Mouse (Mus musculus) layer of hippocampus, adult 8-10 months (tissue): ENCODE data around the gene Cep78. TPM values are rescaled to one million over a fixed set of nuclear protein-coding genes. Genes with fewer than 3 reads are reported as not detected.

Experiments
- DNase-seq, 2 experiments: peaks; one replicate each; pipeline ENCODE4 v3.0.0; 2022; ENCODE audit warnings: low spot score in 2 of 2
- total RNA-seq, 4 experiments: library from RNA; stranded (reverse); gene quantifications; 2 replicates each; pipeline ENCODE4 v1.2.4; 2022

The Cep78 gene
- 10 to 100 TPM in 3 of 4 experiments, 1 to 10 TPM in 1; 9.9 to 11.8 (median 11.5) TPM for total RNA-seq

- peak; percentile 81 to 92 for DNase-seq
Measured at GRCm38 (mm10) chr19:15984449-15985171, at the start of gene Cep78. Cep78 (minus strand) TSS chr19:15984989.

- DNase-seq: no peak
Measured at GRCm38 (mm10) chr19:16031276-16031675, 46.5 kb upstream of the Cep78 start.

- DNase-seq: peak; percentile 31 to 66
Measured at GRCm38 (mm10) chr19:16029253-16029771, 44.5 kb upstream of the Cep78 start.

DNA sequence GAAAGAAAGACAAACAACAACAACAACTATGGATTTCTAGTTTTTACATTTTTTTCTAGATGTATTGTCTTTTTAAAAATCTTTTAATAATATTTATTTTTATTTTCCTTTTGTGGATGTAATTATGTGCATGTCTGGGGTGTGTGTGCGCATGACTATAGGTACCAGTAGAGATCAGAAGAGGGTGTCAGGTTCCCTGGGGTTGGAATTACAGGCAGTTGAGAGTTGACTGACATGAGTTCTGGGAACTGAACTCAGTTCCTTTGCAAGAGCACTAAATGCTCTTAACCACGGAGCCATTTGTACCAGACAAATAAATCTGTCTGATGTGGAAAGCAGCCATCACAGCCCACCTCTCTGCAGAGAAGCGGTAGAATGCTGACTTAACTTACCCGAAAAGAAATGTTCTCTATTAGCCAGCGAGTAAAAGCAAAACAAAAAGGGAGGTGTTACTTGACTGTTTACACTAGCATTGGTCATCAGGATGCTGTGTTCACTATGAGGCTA, 44.0 kb upstream of the Cep78 start:
- no peak for DNase-seq

DNA sequence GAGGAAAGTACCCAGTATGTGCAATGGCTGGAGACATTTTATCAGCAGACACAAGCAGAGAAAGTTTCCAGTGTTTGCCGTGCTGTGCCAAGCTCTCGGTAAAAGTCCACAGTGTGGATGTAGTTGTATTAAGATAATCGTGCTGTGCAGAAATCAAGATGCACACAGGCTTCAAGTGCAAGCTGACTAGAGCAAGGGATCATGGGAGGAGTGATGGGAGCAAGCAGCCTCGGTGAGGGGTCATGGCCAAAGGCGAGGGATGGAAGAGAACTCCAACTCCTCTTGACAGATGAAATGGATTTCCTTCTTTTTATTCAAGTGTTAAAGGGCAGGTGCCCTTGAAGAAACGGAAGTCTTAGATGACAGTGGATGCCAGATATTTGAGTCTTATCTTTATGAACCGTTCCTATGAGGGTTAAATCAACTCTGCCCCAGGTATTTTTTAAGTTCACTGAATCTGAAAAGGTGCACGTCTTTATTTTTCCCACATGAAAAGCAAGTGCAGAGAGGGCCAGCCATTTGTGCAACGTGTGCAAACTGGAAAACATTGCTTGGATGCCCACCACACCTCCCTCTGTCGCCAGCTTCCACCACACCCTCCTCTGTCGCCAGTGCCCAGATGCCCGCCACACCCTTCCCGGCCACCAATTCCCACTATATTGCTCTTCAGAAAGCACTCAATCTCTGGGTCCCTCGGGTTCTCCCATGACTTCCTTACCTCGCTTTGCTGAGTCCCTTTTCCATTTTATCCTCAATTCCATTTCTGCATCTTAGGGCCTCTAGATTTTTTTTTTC, 43.3 kb upstream of the Cep78 start:
- DNase-seq: no peak

GRCm38 (mm10) chr19:16026276-16026675, 41.5 kb upstream of the Cep78 start:
- no peak for DNase-seq

DNA sequence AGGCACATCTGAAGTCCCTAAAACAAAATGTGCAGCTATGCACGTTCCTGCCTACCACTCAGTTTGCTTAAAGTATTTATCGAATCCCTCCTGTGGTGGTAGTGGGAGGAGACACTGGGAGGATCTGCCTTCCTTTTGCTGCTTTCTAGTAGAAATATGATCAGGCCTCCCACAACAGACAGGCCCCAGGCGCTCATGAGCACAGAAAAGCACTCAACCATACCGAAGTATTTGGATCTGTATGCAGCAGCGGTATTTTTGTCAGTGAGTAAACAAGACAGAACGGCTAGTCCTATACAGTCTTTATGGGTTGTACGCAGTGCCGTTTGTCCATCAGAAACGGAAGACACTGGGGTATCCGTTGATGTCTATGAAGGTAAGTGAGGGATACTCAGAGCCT, 37.4 kb upstream of the Cep78 start:
- no peak for DNase-seq

DNA sequence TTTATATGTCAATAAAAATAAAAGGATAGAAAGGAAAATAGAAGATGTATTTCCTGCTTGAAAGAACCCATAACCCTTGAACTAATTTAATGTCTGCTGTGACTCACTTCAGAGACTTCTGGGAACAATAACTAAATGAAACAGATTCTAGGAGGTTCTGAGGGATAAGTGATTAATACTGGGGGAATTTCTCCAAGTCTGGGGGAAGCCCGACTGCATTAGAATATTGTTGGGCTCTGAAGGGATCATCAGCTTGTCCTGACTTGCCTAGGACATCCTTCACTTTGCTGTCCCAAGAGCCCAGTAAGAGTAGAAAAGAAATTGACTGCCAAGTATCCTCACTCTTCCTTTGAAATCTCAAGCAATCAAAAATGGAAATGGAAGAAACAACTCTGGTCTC, 31.4 kb upstream of the Cep78 start:
- no peak for DNase-seq

DNA sequence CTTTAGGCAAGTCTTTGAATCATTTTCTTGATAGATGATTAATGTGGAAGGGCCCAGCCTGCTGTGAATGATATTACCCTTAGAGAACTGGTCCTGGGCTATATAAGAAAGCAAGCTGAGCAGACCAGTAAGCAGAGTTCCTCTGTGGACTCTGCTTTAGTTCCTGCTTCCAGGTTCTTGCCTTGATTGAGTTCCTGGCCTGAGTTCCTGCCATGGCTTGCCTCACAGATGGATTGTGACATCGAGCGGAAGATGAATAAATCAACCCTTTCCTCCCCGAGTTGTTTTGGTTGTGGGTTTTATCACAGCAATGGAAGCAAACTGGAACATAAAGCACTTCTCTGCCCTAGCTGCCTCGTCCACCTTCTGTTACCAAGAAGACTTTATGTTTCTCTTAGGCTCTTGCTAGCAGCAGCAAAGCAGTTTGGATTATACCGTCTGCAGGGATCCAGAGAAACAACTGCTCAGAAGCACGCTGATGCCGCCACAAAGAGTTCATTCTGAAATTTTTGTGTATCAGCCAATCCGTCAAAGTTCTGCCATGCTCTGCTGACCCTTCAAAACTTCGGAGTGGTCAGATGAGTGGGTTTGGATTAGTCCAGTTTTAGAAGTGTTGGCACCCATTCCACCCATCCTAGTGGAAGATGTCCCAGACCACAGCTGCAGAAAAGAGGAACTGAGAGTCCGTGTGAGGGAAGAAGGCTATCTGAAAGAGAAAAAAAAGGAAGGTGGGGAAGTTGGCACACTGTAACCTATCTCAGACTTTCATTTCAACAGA, 30.6 kb upstream of the Cep78 start:
- no peak for DNase-seq

- DNase-seq: no peak
Measured at GRCm38 (mm10) chr19:16009746-16010337, 25.1 kb upstream of the Cep78 start.

DNA sequence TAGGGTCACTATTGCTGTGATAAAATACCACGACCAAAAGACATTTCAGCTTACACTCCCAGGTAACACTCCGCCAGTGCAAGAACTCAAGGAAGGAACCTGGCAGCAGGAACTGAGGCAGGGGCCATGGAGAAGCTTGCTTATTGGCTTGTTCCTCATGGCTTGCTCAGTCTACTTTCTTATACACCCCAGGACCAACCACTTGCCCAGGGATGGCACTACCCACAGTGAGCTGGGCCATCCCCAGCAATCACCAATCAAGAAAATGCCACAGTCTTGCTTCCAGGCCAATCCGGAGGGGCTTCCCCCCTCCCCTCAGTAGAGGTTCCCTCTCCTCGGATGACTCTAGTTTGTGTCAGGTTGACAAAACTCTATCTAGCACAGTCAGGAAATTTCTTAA, 24.3 kb upstream of the Cep78 start:
- no peak for DNase-seq

DNA sequence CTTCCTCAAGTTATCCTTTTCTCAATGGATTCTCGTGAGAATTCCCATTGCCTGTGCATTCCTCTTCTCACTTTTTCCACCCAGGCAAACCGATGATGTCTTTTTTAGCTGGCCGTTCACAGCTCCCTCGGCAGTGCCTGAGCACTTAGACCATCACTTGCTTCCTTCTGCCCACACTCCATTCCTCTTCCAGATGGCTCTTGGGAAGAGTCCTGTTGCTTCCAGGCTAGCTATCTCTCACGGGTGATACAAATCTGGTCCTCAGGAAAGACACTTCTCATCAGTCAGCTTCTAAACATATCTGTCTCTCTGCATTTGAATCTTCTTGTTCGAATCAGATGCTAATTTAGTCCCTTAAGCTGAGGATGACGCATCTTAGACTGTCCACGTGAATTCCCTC, 22.3 kb upstream of the Cep78 start:
- peak in 1 of 2 experiments; percentile 12 for DNase-seq

GRCm38 (mm10) chr19:15998157-15998556, 13.4 kb upstream of the Cep78 start:
- DNase-seq: peak; percentile 44 to 63

DNA sequence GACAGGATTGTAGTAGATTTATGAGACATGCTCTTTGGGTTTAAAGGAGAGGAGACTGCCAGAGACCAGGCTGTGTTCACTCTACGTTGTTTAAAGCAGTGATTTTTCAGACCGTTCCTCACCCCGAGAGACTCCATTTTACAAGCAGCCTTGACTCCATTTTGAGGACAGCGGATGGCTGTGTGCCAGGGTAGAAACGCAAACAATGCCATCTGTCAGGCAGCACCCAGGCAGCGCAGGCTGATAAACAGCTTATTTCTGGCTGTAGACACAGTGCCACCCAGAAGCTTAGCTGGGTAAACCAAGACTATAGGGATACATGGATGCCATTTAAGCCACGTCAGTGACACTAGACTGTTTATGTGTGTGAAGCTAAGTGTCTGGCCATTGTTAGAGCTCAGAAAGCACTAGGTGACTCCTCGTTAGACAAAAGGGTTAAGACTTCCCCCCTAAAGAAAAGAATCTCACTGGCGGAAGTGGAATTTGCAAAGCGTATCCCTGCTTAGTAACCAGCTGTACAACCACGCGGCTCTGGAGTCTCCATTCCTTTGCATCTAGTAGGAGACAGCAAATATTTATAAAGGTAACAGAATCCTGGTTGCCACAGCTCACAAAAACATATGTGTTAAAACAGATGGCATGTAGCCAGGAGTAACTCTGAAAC, 12.2 kb upstream of the Cep78 start:
- DNase-seq: peak; percentile 76 to 84

- DNase-seq: no peak
Measured at GRCm38 (mm10) chr19:15990102-15990501, 5.3 kb upstream of the Cep78 start.

DNA sequence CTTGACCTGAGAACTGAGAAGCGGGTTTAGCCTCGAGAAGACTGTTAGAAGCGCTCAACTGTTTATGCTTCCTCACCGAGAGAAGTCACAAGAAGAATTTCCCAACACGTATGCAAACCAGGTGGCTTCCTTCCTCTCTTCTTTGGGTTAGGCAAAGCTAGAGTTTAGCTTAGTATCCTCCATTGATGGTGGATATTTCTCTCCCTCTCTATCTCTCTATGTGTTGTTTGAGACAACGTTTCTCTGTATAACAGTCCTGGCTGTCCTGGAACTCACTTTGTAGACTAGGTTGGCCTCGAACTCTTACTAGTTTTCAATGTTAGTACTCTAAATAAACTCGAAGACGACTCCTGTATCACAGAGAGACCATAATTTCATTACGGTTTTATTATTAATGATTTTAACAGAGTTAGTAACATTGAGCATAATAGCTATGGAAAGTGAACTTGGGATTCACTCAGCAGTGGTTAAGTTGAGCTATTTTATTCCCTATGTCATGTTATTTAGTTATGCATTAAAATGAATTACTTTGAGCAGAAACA, 454 bp upstream of the Cep78 start:
- DNase-seq: no peak

DNA sequence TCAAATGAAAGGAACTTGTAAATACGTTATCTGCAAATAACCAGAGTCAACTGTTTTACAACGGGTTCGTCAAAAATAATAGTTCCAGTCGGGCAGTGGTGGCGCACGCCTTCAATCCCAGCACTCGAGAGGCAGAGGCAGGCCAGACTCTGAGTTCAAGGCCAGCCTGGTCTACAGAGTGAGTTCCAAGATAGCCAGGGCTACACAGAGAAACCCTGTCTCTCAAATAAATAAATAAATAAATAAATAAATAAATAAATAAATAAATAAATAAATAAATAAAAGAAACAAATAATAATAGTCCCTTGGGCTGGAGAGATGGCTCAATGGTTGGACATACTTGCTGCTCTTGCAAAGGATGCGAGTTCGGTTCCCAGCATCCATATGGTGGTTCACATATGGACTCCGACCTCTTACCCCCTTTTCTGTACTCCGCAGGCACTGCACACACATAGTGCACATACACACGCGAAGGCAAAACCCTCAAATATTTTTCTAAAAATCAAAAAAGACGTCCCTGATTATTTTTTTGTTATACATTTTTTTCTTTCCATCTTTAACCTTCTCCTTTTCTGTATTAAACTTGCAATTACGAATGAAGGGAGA, 947 bp downstream of the Cep78 start:
- no peak for DNase-seq

DNA sequence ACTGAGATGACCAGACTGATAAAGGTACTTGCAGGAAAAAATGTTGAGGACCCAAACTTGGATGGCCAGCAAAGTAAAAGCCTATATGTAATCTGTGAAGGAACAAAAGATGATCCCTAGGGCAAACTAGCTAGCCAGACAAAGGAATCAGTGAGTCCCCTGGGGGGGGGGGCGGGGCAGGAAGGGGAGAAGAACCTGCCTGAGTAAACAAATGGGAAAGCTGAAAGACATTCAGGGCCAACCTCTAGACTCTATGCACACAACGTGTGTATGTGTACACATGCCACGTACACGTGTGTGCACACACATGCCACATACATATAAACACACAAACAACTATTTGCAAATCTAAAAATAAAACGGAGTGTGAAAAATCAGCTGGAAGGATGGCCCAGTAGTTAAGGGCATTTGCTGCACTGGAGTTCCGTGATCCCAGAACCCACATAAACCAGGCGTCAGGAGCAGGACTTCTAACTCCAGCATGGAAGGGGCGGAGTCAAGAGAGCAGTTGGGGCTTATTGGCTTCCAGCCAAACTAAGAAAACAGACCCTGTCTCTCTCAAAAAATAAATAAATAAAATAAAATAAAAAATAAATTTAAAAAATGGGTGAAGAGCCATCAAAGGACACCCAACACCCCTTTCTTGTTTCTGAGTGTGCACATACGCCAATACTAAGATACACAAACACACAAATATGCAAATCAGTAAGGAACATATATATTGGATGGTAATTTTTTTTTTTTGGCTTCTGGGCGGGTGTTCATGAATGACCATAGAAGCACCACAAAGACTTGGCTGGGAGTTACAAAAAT, 1.7 kb downstream of the Cep78 start:
- no peak for DNase-seq

DNA sequence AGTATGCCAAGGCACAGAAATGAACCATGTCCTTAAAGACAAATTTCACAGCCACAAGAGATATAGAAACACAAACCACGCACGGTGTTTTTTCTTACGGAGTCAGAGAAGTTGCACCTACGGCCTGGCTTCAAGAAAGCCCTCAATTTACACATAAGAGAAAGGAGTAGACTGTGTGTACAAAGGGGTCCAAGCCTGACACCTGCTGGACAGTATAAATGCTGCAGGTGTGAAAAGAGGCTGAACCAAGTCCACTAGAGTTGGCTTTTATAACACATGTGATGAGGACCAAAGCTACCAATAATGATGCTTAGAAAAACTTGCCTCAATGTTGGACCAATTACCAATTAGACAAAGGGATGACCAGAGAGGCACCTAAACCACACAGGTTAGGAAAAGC, 2.9 kb downstream of the Cep78 start:
- peak; percentile 25 to 51 for DNase-seq
